Mouse (Mus musculus) midbrain, embryonic 15.5 days (tissue): Measurements from ENCODE around the gene Mex3d. TPM values are rescaled to one million over a fixed set of nuclear protein-coding genes. Genes with fewer than 3 reads are reported as not detected.

Source experiments
- ATAC-seq: fragments of 200-750 bp; cut with Nextera tagmentation; replicated peaks from 2 replicates; pipeline ENCODE4 v1.8.0; 2017; ENCODE audit warnings: moderate TSS enrichment
- H3K27ac ChIP-seq: fragments of 300-500 bp; sonication (generic); 2 replicates; pipeline ENCODE4 v1.5.1; 2015; ENCODE audit warnings: mild to moderate bottlenecking, inconsistent platforms
- H3K27me3 ChIP-seq: fragments of 300-500 bp; sonication (generic); replicated peaks from 2 replicates; pipeline ENCODE4 v1.6.1; 2015; ENCODE audit warnings: inconsistent platforms
- H3K36me3 ChIP-seq: fragments of 300-500 bp; sonication (generic); replicated peaks from 2 replicates; pipeline ENCODE4 v1.6.1; 2015; ENCODE audit warnings: inconsistent platforms
- H3K4me1 ChIP-seq: fragments of 300-500 bp; sonication (generic); 2 replicates; pipeline ENCODE4 v1.6.1; 2015; ENCODE audit warnings: inconsistent platforms
- H3K4me2 ChIP-seq: fragments of 300-500 bp; sonication (generic); 2 replicates; pipeline ENCODE4 v1.6.1; 2015; ENCODE audit warnings: inconsistent platforms, mild to moderate bottlenecking, moderate library complexity
- H3K4me3 ChIP-seq: fragments of 300-500 bp; sonication (generic); 2 replicates; pipeline ENCODE4 v1.5.1; 2015; ENCODE audit warnings: mild to moderate bottlenecking, inconsistent platforms
- H3K9ac ChIP-seq: fragments of 300-500 bp; sonication (generic); 2 replicates; pipeline ENCODE4 v1.6.1; 2015; ENCODE audit warnings: mild to moderate bottlenecking, inconsistent platforms
- H3K9me3 ChIP-seq: fragments of 300-500 bp; sonication (generic); 2 replicates; pipeline ENCODE4 v1.6.1; 2016; ENCODE audit warnings: inconsistent platforms
- WGBS: fragments of 180-500 bp; shearing (Covaris S2); methylation state at CpG from one replicate; pipeline ENCODE4 v1.1.7; 2015; ENCODE audit warnings: mixed read lengths; 5-methylcytosine and 5-hydroxymethylcytosine counted together
- polyA plus RNA-seq: library from polyadenylated mRNA; unstranded; fragments of >200 nt; fragmentation: Nextera tagmentation; extraction: Ambion mirVana; gene quantifications from 2 replicates; pipeline ENCODE4 v1.2.1, GENCODE M21; 2015

Gene Mex3d
- 18.3 and 18.8 TPM in 2 replicates for polyA plus RNA-seq

DNA sequence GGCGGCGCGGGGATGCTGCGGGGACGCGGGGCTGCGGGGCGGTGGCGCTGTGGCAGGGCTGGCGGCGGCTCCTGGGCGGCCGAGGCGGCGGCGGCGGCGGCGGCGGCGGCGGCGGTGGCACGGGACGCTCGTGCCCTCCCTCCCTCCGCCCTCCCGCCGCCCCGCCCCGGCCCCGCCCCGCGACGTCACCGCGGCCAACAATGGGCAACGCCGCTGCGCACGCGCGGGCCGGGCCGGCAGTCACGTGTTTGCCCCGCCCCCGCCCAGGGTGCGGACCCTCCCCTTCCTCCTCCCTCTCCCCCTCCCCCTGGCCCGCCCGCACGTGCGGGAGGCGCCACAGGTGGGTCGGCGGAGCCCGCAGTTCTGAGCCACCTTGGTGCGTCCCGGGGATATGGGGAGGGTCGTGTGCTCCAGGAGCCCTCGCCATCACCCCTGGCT is at the start of gene Mex3d:
Mex3d (minus strand) TSS at position 138 of the 438 bp plus-strand sequence.
- Histone ChIP-seq H3K36me3 (peaks cover 17% of the 10 kb centered on the region), H3K27ac (peak within 1 kb of the TSS; percentile 96), H3K4me3 (peak within 1 kb of the TSS; percentile 95), H3K4me2 (peak within 1 kb of the TSS; percentile 97), H3K27me3 (no peaks in the 10 kb centered on the region), H3K4me1 (peaks cover 34% of the 10 kb centered on the region), H3K9me3 (no peaks in the 10 kb centered on the region), H3K9ac (peak within 1 kb of the TSS; percentile 99)
- peak; percentile 31 for ATAC-seq
- WGBS: 0% methylated on average over 20 of the region's 61 CpGs

- WGBS: 8% methylated on average over 9 of the region's 9 CpGs
- Histone ChIP-seq H3K4me1 (peaks cover 14% of the 10 kb centered on the region), H3K9ac (no peak overlapping the region), H3K36me3 (no peaks in the 10 kb centered on the region), H3K4me3 (no peak overlapping the region), H3K4me2 (no peak overlapping the region), H3K27ac (no peak overlapping the region), H3K9me3 (no peaks in the 10 kb centered on the region), H3K27me3 (no peaks in the 10 kb centered on the region)
- no peak for ATAC-seq
Measured at GRCm38 (mm10) chr10:80436276-80436675, 48.8 kb upstream of the Mex3d start.

DNA sequence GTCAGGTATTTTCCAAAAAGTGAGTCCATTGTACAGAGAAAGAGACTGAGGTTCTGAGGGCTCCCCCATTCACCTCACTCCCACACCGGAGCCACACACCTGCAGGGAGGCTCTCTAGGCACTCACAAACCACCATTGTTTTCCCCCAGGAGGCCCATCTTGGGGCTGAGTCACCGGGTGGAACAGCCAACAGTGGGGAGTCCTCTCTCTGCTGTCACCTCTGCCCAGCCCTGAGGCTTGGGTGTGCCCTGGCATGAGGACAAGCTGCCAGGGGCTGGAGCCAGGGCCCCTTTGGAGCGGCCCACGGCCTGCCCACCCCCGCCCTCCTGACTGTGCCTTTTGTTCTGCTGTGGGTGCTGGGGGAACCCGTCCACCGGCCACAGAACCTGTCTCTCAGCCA is 48.3 kb upstream of the Mex3d start:
- Histone ChIP-seq H3K36me3 (no peaks in the 10 kb centered on the region), H3K4me3 (no peak overlapping the region), H3K4me1 (peaks cover 19% of the 10 kb centered on the region), H3K9me3 (no peaks in the 10 kb centered on the region), H3K4me2 (no peak overlapping the region), H3K27ac (no peak overlapping the region), H3K9ac (no peak overlapping the region), H3K27me3 (no peaks in the 10 kb centered on the region)
- no peak for ATAC-seq
- WGBS: 43% methylated on average over 7 of the region's 7 CpGs

DNA sequence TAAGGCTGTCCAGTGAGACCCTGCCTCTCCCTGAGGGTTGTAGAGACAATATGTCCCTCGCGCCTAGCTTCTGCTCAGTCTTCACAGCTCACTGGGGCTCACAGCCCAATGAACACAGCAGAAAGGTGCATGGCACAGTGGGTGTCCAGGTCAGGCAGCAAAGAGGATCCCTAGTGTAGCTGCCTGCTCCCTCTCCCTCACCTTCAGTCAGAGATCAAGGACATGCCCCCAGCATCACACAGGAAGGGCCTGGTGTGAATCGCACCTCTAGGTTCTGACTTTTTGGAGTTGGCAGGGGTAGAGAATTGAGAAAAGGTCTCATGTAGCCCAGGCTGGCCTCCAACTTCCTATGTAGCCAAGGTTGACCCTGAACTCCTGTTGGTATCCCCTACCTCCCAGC is 47.4 kb upstream of the Mex3d start:
- Histone ChIP-seq H3K9ac (no peak overlapping the region), H3K4me1 (peaks cover 20% of the 10 kb centered on the region), H3K36me3 (no peaks in the 10 kb centered on the region), H3K27ac (no peak overlapping the region), H3K9me3 (no peaks in the 10 kb centered on the region), H3K27me3 (no peaks in the 10 kb centered on the region), H3K4me2 (no peak overlapping the region), H3K4me3 (no peak overlapping the region)
- WGBS: 81% methylated on average over 3 of the region's 3 CpGs
- no peak for ATAC-seq

GRCm38 (mm10) chr10:80434233-80434592 is 46.8 kb upstream of the Mex3d start:
- H3K4me1 ChIP-seq: peaks cover 20% of the 10 kb centered on the region
- no peaks in the 10 kb centered on the region for H3K9me3 ChIP-seq
- H3K9ac ChIP-seq: no peak overlapping the region
- no peaks in the 10 kb centered on the region for H3K27me3 ChIP-seq
- peak overlapping the region; percentile 91; the same call in 1 of the 2 replicates for H3K4me3 ChIP-seq
- peak overlapping the region; percentile 92; the same call in 1 of the 2 replicates for H3K27ac ChIP-seq
- H3K4me2 ChIP-seq: peak overlapping the region; percentile 68
- peaks cover 2% of the 10 kb centered on the region; the same call in 1 of the 2 replicates for H3K36me3 ChIP-seq
- 0 out of 2 replicates have a peak, but pooled peaks have one; percentile 2 for ATAC-seq
- WGBS: 12% methylated on average over 8 of the region's 8 CpGs

DNA sequence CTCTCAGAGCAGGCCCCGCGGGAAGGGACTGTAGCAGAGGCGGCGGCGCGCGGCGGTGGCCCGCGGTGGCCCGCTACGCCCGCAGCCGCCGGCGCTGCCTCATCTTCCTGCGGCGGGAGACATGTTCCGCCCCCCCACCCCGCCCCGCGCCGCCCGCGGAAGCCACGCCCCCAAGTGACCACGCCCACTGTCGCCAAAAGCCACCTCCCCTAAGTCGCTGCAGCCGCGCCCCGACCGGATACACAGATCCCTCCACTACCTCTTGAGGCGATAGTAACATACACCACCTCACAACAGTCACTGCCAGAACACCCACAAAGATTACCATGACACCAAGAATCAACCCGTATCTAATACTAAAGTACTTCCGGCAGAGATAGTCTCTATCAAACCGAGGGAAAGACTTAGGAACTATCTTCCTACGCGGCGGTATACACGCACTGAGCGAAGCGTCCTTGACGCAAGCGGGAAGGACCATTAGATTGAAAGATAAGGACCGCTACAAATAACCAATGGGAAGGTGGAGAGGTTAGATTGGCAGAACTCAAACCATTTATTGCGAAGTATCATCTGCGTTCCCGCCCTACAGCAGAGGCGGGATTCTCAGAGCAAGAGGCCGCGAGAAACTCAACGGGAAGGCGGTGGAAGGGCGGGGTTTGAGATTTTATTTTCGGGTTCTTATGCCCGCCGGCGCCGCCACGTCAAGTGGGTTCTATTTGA is 46.2 kb upstream of the Mex3d start, which contains the start of gene Tcf3:
Tcf3 (minus strand) TSS at position 135 of the 720 bp plus-strand sequence.
- Histone ChIP-seq H3K36me3 (peaks cover 5% of the 10 kb centered on the region; the same call in 1 of the 2 replicates), H3K27ac (peak within 1 kb of the TSS; percentile 92), H3K9me3 (no peaks in the 10 kb centered on the region), H3K4me2 (peak within 1 kb of the TSS; percentile 68), H3K4me3 (peak within 1 kb of the TSS; percentile 91), H3K9ac (peak within 1 kb of the TSS; percentile 95), H3K27me3 (no peaks in the 10 kb centered on the region), H3K4me1 (peaks cover 20% of the 10 kb centered on the region)
- WGBS: under 1% methylated on average over 51 of the region's 61 CpGs
- ATAC-seq: peak; percentile 93

DNA sequence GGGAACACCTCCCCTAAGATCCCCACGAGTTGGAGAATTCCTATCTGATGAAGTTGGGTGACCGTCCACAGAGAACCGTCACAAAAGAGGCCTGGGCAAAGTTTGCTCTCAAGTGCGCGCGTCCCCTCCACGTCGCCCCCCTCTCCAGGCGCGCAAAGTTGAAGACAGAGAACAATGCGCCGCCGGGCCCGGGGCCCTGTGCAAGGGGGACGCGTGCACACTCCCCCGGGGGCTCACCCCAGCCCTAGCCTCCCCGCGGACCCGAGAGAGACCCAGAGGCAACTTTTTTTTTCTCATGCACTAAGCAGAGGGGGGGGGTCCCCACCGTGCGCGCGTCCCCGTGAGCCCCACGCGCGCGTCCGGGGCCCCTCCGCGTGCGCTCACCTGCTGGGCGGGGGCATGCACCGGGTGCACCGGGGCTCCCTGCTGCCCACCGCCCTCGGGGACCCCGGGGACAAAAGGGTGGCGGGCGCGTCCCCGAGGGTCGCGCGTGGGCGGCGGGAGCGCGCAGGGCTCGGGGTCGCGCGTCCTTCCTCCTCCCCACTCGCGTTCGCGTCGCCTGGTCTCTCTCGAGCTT is 45.6 kb upstream of the Mex3d start:
- Histone ChIP-seq H3K27ac (peak overlapping the region; percentile 92), H3K27me3 (no peaks in the 10 kb centered on the region), H3K4me1 (peaks cover 20% of the 10 kb centered on the region), H3K9me3 (no peaks in the 10 kb centered on the region), H3K4me3 (peak overlapping the region; percentile 91), H3K9ac (peak overlapping the region; percentile 95), H3K4me2 (peak overlapping the region; percentile 68), H3K36me3 (peaks cover 5% of the 10 kb centered on the region; the same call in 1 of the 2 replicates)
- peak; percentile 31; the same call in 1 of the 2 replicates for ATAC-seq
- WGBS: under 1% methylated on average over 49 of the region's 60 CpGs

- 0% methylated on average over 4 of the region's 4 CpGs for WGBS
Measured at GRCm38 (mm10) chr10:80432387-80432785, 44.9 kb upstream of the Mex3d start.

DNA sequence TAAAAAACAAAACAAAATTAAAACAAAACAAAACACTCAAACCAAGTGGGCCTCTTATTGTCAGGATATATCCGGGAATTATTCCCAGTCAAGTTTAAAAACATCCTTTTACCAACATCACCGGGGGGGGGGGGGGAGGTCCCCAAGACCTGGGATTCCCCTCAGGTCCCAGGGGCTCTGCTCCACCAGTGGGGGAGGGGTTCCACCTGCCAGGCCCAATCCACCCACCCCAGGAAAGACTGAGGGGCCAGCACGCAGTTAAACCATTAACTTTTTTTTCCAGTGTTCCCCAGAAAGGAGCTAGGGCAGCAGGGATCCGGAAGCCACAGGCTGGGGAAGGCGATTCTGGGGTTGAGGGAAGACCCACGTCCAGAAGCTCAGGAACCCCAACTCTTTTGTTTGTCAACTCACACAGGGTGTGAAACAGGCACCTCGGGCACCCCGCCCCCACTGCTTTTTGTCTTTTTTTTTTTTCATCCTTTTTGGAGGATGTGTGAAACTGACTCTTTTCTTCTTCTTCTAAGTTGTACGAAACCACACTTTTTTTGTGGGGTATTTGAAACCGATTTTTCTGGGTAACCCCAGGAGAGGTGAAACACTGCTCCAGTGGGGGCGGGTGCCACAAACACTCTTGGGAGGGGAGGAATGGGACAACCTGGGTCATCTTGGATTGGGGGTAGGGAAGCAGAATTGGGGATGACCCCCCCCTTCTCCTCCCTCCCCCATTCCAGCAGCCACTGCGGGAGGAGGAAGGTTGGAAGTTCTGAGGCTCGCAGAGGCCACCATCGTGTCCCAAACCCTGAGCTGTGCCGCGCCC is 44.3 kb upstream of the Mex3d start:
- Histone ChIP-seq H3K27me3 (no peaks in the 10 kb centered on the region), H3K27ac (peak overlapping the region; percentile 30; the same call in 1 of the 2 replicates), H3K36me3 (peaks cover 16% of the 10 kb centered on the region), H3K9me3 (no peaks in the 10 kb centered on the region), H3K4me2 (peak overlapping the region; percentile 68), H3K4me3 (peak overlapping the region; percentile 91), H3K4me1 (peaks cover 20% of the 10 kb centered on the region), H3K9ac (peak overlapping the region; percentile 95)
- no peak for ATAC-seq
- WGBS: 15% methylated on average over 16 of the region's 16 CpGs

More at GRCm38 (mm10) chr10:80432387-80432785, 44.9 kb upstream of the Mex3d start:
- ATAC-seq: no peak
- Histone ChIP-seq H3K36me3 (peaks cover 10% of the 10 kb centered on the region), H3K27ac (peak overlapping the region; percentile 30; the same call in 1 of the 2 replicates), H3K9ac (peak overlapping the region; percentile 95), H3K4me1 (peaks cover 20% of the 10 kb centered on the region), H3K4me3 (peak overlapping the region; percentile 91), H3K27me3 (no peaks in the 10 kb centered on the region), H3K4me2 (peak overlapping the region; percentile 68), H3K9me3 (no peaks in the 10 kb centered on the region)

DNA sequence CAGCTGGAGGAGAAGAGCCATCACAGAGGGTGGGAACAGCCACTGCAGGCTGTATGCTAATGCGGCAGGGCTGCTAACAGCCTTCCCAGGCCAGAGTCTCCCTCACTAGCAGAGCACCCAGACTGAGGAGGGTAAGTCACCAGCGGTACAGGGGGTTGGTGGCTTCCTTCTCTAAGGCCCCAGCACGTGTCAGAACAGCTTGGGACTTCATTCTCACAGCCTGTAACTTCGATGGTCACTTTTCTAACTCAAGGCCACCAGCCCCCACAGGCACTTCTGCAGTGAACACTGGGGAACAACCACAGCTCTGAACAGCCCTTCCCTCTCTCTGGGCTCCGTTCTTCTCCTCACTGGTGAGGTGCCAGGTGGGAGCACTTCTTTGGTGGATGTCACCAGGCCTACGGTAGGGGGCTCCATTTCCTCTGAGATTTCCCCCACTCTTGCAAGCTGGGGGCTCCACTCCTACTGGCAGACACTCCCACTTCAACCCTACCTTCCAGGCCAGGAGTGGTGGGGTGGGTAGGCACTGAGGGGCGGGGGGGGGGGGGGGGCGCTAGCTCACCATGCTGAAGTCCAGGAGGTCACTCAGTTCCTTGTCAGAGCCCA is 43.0 kb upstream of the Mex3d start:
- no peak overlapping the region for H3K4me3 ChIP-seq

DNA sequence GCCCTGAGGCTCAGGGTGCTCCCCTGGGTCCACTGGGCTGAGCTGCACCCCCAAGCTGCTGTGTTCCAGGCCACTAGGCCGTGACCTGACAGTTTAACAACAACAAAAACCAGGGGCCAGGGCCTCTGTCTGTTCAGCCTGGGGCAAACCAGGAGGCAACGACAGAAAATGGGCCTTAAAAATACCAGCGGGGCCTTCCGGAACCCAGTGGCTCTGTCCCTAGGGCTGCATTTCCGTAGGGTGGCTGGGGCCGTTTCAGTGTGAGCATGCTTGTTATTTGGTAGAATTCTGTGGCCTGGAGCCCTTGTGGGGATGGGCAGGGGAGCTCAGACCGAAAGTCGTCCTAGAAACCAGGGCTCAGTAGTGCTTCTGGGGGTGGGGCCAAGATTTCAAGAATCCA is 42.3 kb upstream of the Mex3d start:
- Histone ChIP-seq H3K9me3 (no peaks in the 10 kb centered on the region), H3K4me2 (no peak overlapping the region), H3K27ac (no peak overlapping the region), H3K27me3 (no peaks in the 10 kb centered on the region), H3K4me3 (no peak overlapping the region), H3K4me1 (peaks cover 20% of the 10 kb centered on the region), H3K9ac (no peak overlapping the region), H3K36me3 (peaks cover 36% of the 10 kb centered on the region)
- ATAC-seq: no peak
- 83% methylated on average over 8 of the region's 8 CpGs for WGBS

More for the DNA sequence above, 43.0 kb upstream of the Mex3d start:
- Histone ChIP-seq H3K36me3 (peaks cover 29% of the 10 kb centered on the region), H3K27me3 (no peaks in the 10 kb centered on the region), H3K9me3 (no peaks in the 10 kb centered on the region), H3K9ac (no peak overlapping the region), H3K4me1 (peaks cover 20% of the 10 kb centered on the region), H3K27ac (no peak overlapping the region), H3K4me2 (no peak overlapping the region)
- WGBS: 67% methylated on average over 8 of the region's 8 CpGs
- ATAC-seq: no peak
